Mouse (Mus musculus) gonadal fat pad, adult 2 months (tissue): ENCODE data around the gene Plod2. TPM values are rescaled to one million over a fixed set of nuclear protein-coding genes. Genes with fewer than 3 reads are reported as not detected.

ENCODE experiments used
- DNase-seq: peaks from one replicate; pipeline ENCODE4 v3.0.0-alpha.2; 2012; ENCODE audit warnings: low read depth
- polyA plus RNA-seq: library from polyadenylated mRNA; depleted of rRNA; stranded (reverse); fragments of >200 nt; gene quantifications from 2 replicates; pipeline ENCODE4 v1.2.3, GENCODE M21; 2012

Gene Plod2
- polyA plus RNA-seq, 1 experiment: 4.1 TPM

- DNase-seq: no peak
These were observed 13.3 kb downstream of the Plod2 start for GRCm38 (mm10) chr9:92555006-92555958.

GRCm38 (mm10) chr9:92559750-92560149 is 17.7 kb downstream of the Plod2 start:
- DNase-seq: no peak

GRCm38 (mm10) chr9:92560840-92561547 is 19.0 kb downstream of the Plod2 start:
- no peak for DNase-seq

GRCm38 (mm10) chr9:92562416-92562815 is 20.4 kb downstream of the Plod2 start:
- DNase-seq: no peak

- DNase-seq: no peak
These were observed 21.3 kb downstream of the Plod2 start for GRCm38 (mm10) chr9:92563306-92563705.

GRCm38 (mm10) chr9:92564391-92564790 is 22.4 kb downstream of the Plod2 start:
- no peak for DNase-seq

- no peak for DNase-seq
These were observed 24.2 kb downstream of the Plod2 start for GRCm38 (mm10) chr9:92566234-92566633.

GRCm38 (mm10) chr9:92567474-92567873 is 25.5 kb downstream of the Plod2 start:
- no peak for DNase-seq

GRCm38 (mm10) chr9:92568798-92569197 is 26.8 kb downstream of the Plod2 start:
- DNase-seq: no peak

GRCm38 (mm10) chr9:92572376-92573108 is 30.5 kb downstream of the Plod2 start:
- no peak for DNase-seq

- DNase-seq: no peak
These were observed 41.9 kb downstream of the Plod2 start for GRCm38 (mm10) chr9:92583876-92584275.

GRCm38 (mm10) chr9:92586025-92586424 is 44.0 kb downstream of the Plod2 start:
- no peak for DNase-seq

- no peak for DNase-seq
These were observed 45.4 kb downstream of the Plod2 start for GRCm38 (mm10) chr9:92587391-92587790.

- DNase-seq: no peak
These were observed 46.2 kb downstream of the Plod2 start for GRCm38 (mm10) chr9:92588226-92588625.

- no peak for DNase-seq
These were observed 47.0 kb downstream of the Plod2 start for GRCm38 (mm10) chr9:92589021-92589420.

GRCm38 (mm10) chr9:92591482-92591881 is 49.5 kb downstream of the Plod2 start:
- DNase-seq: no peak

- DNase-seq: no peak
These were observed 50.7 kb downstream of the Plod2 start for GRCm38 (mm10) chr9:92592757-92593156.

- DNase-seq: no peak
These were observed 52.5 kb downstream of the Plod2 start for GRCm38 (mm10) chr9:92594491-92594890.

GRCm38 (mm10) chr9:92595296-92595695 is 53.3 kb downstream of the Plod2 start:
- DNase-seq: no peak

- DNase-seq: no peak
These were observed 55.0 kb downstream of the Plod2 start for GRCm38 (mm10) chr9:92596916-92597547.

- no peak for DNase-seq
These were observed 55.8 kb downstream of the Plod2 start for GRCm38 (mm10) chr9:92597776-92598175.
